Mouse (Mus musculus): ENCODE results near the gene Nampt.
"Not testable (repeated sequence)": the region's sequence is repeated elsewhere in the genome, so short reads cannot be mapped to it uniquely, and the experiment has no call there.

The Nampt gene

GRCm38 (mm10) chr12:32841442-32841900, 22.1 kb downstream of the Nampt start:
- DNase-seq (ENCODE audit: low spot score), result no peak

- no peak for DNase-seq (ENCODE audit: low spot score)
These were observed 27.0 kb downstream of the Nampt start for GRCm38 (mm10) chr12:32846325-32846724.

DNA sequence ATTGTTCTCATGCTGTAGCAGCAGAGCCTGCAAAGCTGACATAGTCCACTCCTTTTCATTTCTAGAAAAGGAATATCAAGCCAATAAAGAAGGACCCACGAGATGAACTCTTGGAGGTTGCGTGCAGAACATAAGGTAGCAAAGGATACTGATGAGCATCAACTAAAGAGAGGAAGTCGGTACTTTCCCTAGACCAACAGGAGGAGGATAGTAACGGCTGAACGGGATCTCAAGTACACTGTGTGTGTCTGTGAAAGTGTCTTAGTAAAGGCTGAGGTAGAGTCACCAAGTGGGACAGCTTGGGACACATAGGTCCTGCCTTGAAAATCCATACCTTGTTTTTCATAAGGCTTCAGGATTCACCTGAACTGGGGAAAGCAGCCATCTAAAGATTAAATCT, 34.4 kb downstream of the Nampt start:
- DNase-seq (ENCODE audit: low spot score), result no peak

- no peak for DNase-seq (ENCODE audit: low spot score)
These were observed 35.5 kb downstream of the Nampt start for GRCm38 (mm10) chr12:32854866-32855265.

- DNase-seq (ENCODE audit: low spot score), result no peak
These were observed 36.1 kb downstream of the Nampt start for GRCm38 (mm10) chr12:32855398-32855797.

- peak; percentile 9 for DNase-seq (ENCODE audit: low spot score)
These were observed 37.6 kb downstream of the Nampt start for GRCm38 (mm10) chr12:32856707-32857511.

DNA sequence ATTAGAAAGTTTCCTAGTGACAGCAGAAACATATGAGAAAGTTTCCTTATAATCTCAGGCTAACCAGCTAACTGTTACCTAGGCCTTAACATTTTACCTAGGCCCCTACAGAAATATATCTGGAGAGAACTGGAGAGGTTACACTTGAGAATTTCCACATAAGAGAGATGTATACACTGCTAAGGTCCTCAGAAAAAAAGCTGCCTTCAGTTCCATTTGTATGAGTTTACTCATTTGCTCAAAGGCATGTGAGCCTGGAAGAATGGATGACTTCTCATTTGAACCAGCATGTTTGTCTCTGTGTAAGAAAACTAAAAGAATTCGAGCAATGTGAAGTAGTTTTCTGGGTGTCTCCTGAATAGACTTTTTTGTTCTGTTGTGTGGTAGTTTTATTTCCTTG, 39.1 kb downstream of the Nampt start:
- DNase-seq (ENCODE audit: low spot score), result no peak

GRCm38 (mm10) chr12:32860820-32861219, 41.5 kb downstream of the Nampt start:
- DNase-seq (ENCODE audit: low spot score), result no peak

- DNase-seq (ENCODE audit: low spot score), result no peak
These were observed 51.5 kb downstream of the Nampt start for GRCm38 (mm10) chr12:32870815-32871214.

DNA sequence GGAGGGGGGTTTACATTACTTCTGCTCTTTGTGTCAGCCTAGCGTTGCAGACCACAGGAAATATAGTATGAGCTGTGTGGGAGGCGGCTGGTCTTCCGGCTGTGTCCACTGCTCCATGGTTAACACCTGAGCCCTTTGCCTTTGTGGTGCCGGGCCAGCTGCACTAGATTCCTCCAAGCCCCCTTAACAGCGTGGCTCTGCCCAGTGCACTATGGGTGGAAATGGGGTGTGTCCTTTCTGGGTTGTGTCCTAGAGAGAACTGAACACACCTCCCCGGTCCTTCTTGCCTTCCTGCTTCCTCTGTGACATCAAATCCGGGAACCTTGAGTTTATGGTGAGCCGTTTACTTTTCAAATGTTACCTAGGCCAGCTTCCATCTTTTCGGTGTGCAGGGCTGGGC, 58.2 kb downstream of the Nampt start:
- no peak for DNase-seq (ENCODE audit: low spot score)

DNA sequence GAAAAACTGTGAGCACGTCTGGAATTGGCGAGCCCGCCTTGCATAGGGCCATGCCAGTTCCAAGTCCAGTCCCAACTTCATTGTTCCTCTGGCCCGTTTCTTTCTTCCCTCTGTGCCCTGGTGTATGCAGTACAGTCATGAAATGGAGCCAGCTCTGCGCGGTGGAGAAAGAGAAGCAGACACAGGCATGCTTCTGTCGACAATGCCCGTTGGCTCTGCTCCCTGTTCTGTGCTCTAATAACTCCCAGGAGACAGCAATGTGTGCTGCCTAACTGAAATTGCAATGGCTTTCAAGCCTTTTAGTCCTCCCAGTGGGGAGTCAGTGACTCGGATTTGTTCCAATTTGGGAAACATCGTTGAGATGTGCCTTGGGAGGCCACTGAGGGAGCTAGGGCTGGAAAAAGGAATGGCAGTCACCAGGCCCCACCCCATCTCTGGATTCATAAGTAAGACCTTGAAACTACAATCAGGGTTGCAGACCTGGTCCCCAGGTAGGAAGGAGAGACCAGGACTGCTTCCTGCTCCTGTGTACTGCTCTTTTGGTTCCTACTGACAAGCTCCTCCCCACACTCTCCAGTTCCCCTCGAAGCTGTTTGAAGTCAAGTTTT, 58.7 kb downstream of the Nampt start:
- DNase-seq (ENCODE audit: low spot score), result no peak

- DNase-seq (ENCODE audit: low spot score), result no peak
These were observed 60.0 kb downstream of the Nampt start for GRCm38 (mm10) chr12:32879371-32879770.

- no peak for DNase-seq (ENCODE audit: low spot score)
These were observed 65.0 kb downstream of the Nampt start for GRCm38 (mm10) chr12:32884356-32884755.

DNA sequence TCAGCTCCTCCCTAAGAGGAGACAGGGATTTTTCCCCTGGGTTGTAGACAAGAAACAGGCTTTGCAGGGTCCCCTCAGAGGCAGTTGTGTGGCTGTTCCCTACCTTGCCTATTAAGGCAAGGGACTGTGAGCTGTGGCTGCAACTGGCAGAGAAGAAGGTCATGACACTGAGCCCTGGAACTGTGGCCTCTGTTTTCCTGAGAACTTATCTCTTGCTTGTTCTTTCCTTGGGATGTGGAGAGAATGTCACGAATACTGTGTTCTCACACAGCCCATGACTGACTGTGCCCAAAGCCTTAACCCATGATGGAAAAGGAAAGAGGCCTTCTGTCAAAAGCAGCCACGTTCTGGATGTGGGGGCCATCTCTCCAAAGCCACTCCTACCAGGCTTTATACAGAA, 65.7 kb downstream of the Nampt start:
- DNase-seq (ENCODE audit: low spot score), result no peak

GRCm38 (mm10) chr12:32886353-32886752, 67.0 kb downstream of the Nampt start:
- DNase-seq (ENCODE audit: low spot score), result no peak

- no peak for DNase-seq (ENCODE audit: low spot score)
These were observed 68.9 kb downstream of the Nampt start for GRCm38 (mm10) chr12:32888226-32888625.

GRCm38 (mm10) chr12:32889846-32890245, 70.5 kb downstream of the Nampt start:
- DNase-seq (ENCODE audit: low spot score), result no peak

GRCm38 (mm10) chr12:32890455-32890854, 71.1 kb downstream of the Nampt start:
- no peak for DNase-seq (ENCODE audit: low spot score)

DNA sequence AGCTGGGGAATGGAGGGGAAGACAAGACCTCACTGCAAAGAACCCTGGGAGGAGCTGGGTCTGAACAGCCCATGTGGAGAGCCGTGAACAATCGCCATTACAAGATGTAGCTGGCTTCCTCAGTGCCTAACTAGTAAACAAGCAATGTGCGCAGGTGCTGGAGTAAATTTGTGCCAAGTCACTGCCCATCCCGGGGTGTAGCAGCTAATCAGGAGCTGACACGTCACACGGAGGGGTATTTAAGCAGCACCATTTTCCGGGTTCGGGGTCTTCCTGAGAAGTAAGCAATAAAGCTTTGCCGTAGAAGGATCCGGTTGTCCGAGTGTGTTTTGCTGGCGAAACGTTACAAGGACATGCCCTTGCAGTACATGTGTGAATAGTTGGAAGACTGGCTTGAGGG, 71.9 kb downstream of the Nampt start:
- DNase-seq (ENCODE audit: low spot score), result not testable (repeated sequence)

DNA sequence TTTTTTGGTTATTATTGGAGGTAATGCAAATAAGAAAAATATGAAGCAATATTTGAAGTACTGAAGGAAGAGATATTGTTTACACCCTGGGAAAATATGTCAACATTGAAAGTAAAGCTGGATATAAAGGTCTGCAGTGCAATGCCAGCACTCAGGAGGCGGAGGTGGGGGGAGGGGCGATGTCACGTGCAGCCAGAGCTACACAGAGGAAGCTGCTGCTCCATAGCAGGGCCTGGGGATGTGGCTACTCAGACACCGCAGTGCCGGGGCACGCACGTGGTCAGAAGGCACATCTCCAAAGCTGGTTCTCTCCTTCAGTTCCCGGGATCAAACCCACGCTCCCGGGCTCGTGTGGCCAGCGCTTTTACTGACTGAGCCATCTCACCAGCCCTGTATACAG, 73.9 kb downstream of the Nampt start:
- no peak for DNase-seq (ENCODE audit: low spot score)

DNA sequence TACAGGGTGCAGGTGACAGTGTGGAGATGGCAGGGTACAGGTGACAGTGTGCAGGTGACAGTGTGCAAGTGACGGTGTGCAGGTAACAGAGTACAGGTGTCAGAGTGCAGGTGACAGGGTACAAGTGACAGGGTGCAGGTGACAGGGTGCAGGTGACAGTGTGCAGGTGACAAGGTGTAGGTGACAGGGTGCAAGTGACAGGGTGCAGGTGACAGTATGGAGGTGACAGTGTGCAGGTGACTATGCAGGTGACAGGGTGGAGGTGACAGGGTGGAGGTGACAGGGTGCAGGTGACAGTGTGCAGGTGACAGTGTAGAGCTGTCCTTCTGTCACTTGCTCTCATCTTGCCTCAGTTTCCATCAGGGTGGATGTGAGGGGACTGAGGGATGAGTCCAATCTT, 76.5 kb downstream of the Nampt start:
- DNase-seq (ENCODE audit: low spot score), result no peak

DNA sequence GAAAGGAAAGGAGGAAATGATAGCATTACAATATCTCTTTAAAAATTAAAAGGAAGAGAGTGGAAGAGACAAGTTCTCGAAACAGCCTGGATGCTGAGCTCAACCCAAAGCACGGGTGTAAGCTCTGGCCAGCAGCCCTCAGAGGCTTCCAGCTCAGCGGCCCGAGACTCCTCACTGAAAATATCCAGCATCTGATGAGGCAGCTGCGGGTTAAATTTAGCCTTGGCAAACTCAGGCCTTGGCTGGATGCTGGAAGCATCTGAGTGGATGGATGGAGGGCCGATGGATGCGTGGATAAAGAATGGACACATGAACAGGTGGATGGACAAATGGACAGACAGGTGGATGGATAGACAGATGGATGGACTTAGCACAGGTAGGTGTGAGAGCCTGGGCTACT, 77.2 kb downstream of the Nampt start:
- no peak for DNase-seq (ENCODE audit: low spot score)

GRCm38 (mm10) chr12:32897199-32898120, 78.1 kb downstream of the Nampt start:
- DNase-seq (ENCODE audit: low spot score), result peak; percentile 92
